Mouse (Mus musculus): ENCODE measurements around the gene Hdgf. TPM values are rescaled to one million over a fixed set of nuclear protein-coding genes. Genes with fewer than 3 reads are reported as not detected.
"Not testable (repeated sequence)": the region's sequence is repeated elsewhere in the genome, so short reads cannot be mapped to it uniquely, and the experiment has no call there.

Hdgf gene
- 106 and 147 TPM in 2 replicates for polyA plus RNA-seq (2015; fragmentation: Nextera tagmentation; extraction: Ambion mirVana)

GRCm38 (mm10) chr3:87905880-87906485 lies at the start of gene Hdgf:
TSS of gene Hdgf (plus strand) at chr3:87906321.
- 1% methylated on average over 44 of the region's 57 CpGs for WGBS
- Histone ChIP-seq H3K4me2 (peak within 1 kb of the TSS; percentile 97), H3K9ac (peak within 1 kb of the TSS; percentile 98), H3K36me3 (ENCODE audit: poor library complexity, severe bottlenecking) (no peaks in the 10 kb centered on the region), H3K4me1 (peaks cover 40% of the 10 kb centered on the region), H3K27ac (peak within 1 kb of the TSS; percentile 97), H3K4me3 (peak within 1 kb of the TSS; percentile 97), H3K27me3 (no peaks in the 10 kb centered on the region), H3K9me3 (replicated peaks) (no peaks in the 10 kb centered on the region)
- ATAC-seq, result peak; percentile 96

- no peak overlapping the region for H3K9ac ChIP-seq
- H3K27ac ChIP-seq, result no peak overlapping the region
- WGBS, result 92% methylated on average over 8 of the region's 8 CpGs
- H3K27me3 ChIP-seq, result no peaks in the 10 kb centered on the region
- no peak overlapping the region for H3K4me2 ChIP-seq
- peaks cover 13% of the 10 kb centered on the region for H3K4me1 ChIP-seq
- peaks cover 63% of the 10 kb centered on the region for H3K36me3 ChIP-seq (ENCODE audit: poor library complexity, severe bottlenecking)
- no peaks in the 10 kb centered on the region for H3K9me3 ChIP-seq (replicated peaks)
- H3K4me3 ChIP-seq, result no peak overlapping the region
- ATAC-seq, result no peak
Observed at GRCm38 (mm10) chr3:87857666-87858065, 48.5 kb upstream of the Hdgf start.

- H3K27ac ChIP-seq, result no peak overlapping the region
- no peaks in the 10 kb centered on the region for H3K27me3 ChIP-seq
- H3K9me3 ChIP-seq (replicated peaks), result no peaks in the 10 kb centered on the region
- peaks cover 80% of the 10 kb centered on the region for H3K36me3 ChIP-seq (ENCODE audit: poor library complexity, severe bottlenecking)
- H3K9ac ChIP-seq, result no peak overlapping the region
- no peak overlapping the region for H3K4me2 ChIP-seq
- peaks cover 7% of the 10 kb centered on the region for H3K4me1 ChIP-seq
- ATAC-seq, result peak; percentile 67
- no peak overlapping the region for H3K4me3 ChIP-seq
- 30% methylated on average over 3 of the region's 3 CpGs for WGBS
Observed at GRCm38 (mm10) chr3:87859813-87860212, 46.3 kb upstream of the Hdgf start.

- H3K27ac ChIP-seq; H3K4me3 ChIP-seq; H3K27me3 ChIP-seq; ATAC-seq; H3K9me3 ChIP-seq (replicated peaks); H3K4me1 ChIP-seq; H3K4me2 ChIP-seq; H3K9ac ChIP-seq: not testable (repeated sequence)
- H3K36me3 ChIP-seq (ENCODE audit: poor library complexity, severe bottlenecking), result peaks cover 89% of the 10 kb centered on the region
- WGBS, result 93% methylated on average over 4 of the region's 4 CpGs
Observed at GRCm38 (mm10) chr3:87864111-87864510, 42.0 kb upstream of the Hdgf start.

- H3K36me3 ChIP-seq (ENCODE audit: poor library complexity, severe bottlenecking), result peaks cover 42% of the 10 kb centered on the region
- H3K27ac ChIP-seq, result no peak overlapping the region
- H3K9ac ChIP-seq, result no peak overlapping the region
- no peaks in the 10 kb centered on the region for H3K27me3 ChIP-seq
- no peak for ATAC-seq
- H3K4me1 ChIP-seq, result peaks cover 3% of the 10 kb centered on the region
- 95% methylated on average over 4 of the region's 4 CpGs for WGBS
- H3K4me2 ChIP-seq, result no peak overlapping the region
- no peak overlapping the region for H3K4me3 ChIP-seq
- H3K9me3 ChIP-seq (replicated peaks), result no peaks in the 10 kb centered on the region
Observed at GRCm38 (mm10) chr3:87877730-87878129, 28.4 kb upstream of the Hdgf start.

GRCm38 (mm10) chr3:87884291-87884690 lies 21.8 kb upstream of the Hdgf start:
- 4% methylated on average over 3 of the region's 3 CpGs for WGBS
- Histone ChIP-seq H3K4me3 (peak overlapping the region; percentile 82), H3K9me3 (replicated peaks) (no peaks in the 10 kb centered on the region), H3K36me3 (ENCODE audit: poor library complexity, severe bottlenecking) (peaks cover 16% of the 10 kb centered on the region), H3K27me3 (no peaks in the 10 kb centered on the region), H3K4me2 (peak overlapping the region; percentile 95), H3K27ac (no peak overlapping the region), H3K4me1 (peaks cover 21% of the 10 kb centered on the region), H3K9ac (peak overlapping the region; percentile 92)
- no peak for ATAC-seq

- peaks cover 21% of the 10 kb centered on the region for H3K4me1 ChIP-seq
- peak overlapping the region; percentile 95 for H3K4me2 ChIP-seq
- peak overlapping the region; percentile 82 for H3K4me3 ChIP-seq
- peaks cover 15% of the 10 kb centered on the region for H3K36me3 ChIP-seq (ENCODE audit: poor library complexity, severe bottlenecking)
- peak; percentile 2; the same call in 1 of the 2 replicates for ATAC-seq
- no peaks in the 10 kb centered on the region for H3K9me3 ChIP-seq (replicated peaks)
- peak overlapping the region; percentile 92 for H3K9ac ChIP-seq
- no peaks in the 10 kb centered on the region for H3K27me3 ChIP-seq
- H3K27ac ChIP-seq, result peak overlapping the region; percentile 57
- WGBS, result 0% methylated on average over 19 of the region's 28 CpGs
Observed at GRCm38 (mm10) chr3:87884708-87885251, 21.3 kb upstream of the Hdgf start.

GRCm38 (mm10) chr3:87885281-87886003 lies 20.7 kb upstream of the Hdgf start, which contains the start of gene Prcc:
TSS of gene Prcc (minus strand) at chr3:87885608.
- Histone ChIP-seq H3K27ac (peak within 1 kb of the TSS; percentile 57), H3K4me1 (peaks cover 21% of the 10 kb centered on the region), H3K4me3 (peak within 1 kb of the TSS; percentile 82), H3K4me2 (peak within 1 kb of the TSS; percentile 95), H3K27me3 (no peaks in the 10 kb centered on the region), H3K9ac (peak within 1 kb of the TSS; percentile 92), H3K9me3 (replicated peaks) (no peaks in the 10 kb centered on the region), H3K36me3 (ENCODE audit: poor library complexity, severe bottlenecking) (peaks cover 8% of the 10 kb centered on the region)
- peak; percentile 99 for ATAC-seq
- 0% methylated on average over 33 of the region's 33 CpGs for WGBS

GRCm38 (mm10) chr3:87886004-87886365 lies 20.1 kb upstream of the Hdgf start:
- WGBS, result 12% methylated on average over 10 of the region's 10 CpGs

GRCm38 (mm10) chr3:87886416-87886815 lies 19.7 kb upstream of the Hdgf start:
- no peak for ATAC-seq
- H3K9me3 ChIP-seq (replicated peaks), result no peaks in the 10 kb centered on the region
- H3K36me3 ChIP-seq (ENCODE audit: poor library complexity, severe bottlenecking), result peaks cover 1% of the 10 kb centered on the region; the same call in 1 of the 2 replicates
- no peak overlapping the region; the same call in 1 of the 2 replicates for H3K27ac ChIP-seq
- H3K4me3 ChIP-seq, result peak overlapping the region; percentile 82
- H3K27me3 ChIP-seq, result no peaks in the 10 kb centered on the region
- peaks cover 21% of the 10 kb centered on the region for H3K4me1 ChIP-seq
- no peak overlapping the region for H3K9ac ChIP-seq
- 84% methylated on average over 6 of the region's 6 CpGs for WGBS
- peak overlapping the region; percentile 95 for H3K4me2 ChIP-seq

More at GRCm38 (mm10) chr3:87886004-87886365, 20.1 kb upstream of the Hdgf start:
- Histone ChIP-seq H3K27me3 (no peaks in the 10 kb centered on the region), H3K27ac (no peak overlapping the region; the same call in 1 of the 2 replicates), H3K36me3 (ENCODE audit: poor library complexity, severe bottlenecking) (peaks cover 4% of the 10 kb centered on the region; the same call in 1 of the 2 replicates), H3K9me3 (replicated peaks) (no peaks in the 10 kb centered on the region), H3K4me1 (peaks cover 21% of the 10 kb centered on the region), H3K4me3 (peak overlapping the region; percentile 82), H3K4me2 (peak overlapping the region; percentile 95), H3K9ac (no peak overlapping the region)
- peak; percentile 28; the same call in 1 of the 2 replicates for ATAC-seq

- H3K36me3 ChIP-seq (ENCODE audit: poor library complexity, severe bottlenecking); H3K9ac ChIP-seq; H3K4me2 ChIP-seq; H3K9me3 ChIP-seq (replicated peaks); H3K27me3 ChIP-seq; ATAC-seq; H3K27ac ChIP-seq; H3K4me3 ChIP-seq: not testable (repeated sequence)
- WGBS, result 86% methylated on average over 4 of the region's 4 CpGs
- H3K4me1 ChIP-seq, result peaks cover 20% of the 10 kb centered on the region
Observed at GRCm38 (mm10) chr3:87887400-87887799, 18.7 kb upstream of the Hdgf start.

- Histone ChIP-seq H3K4me2 (no peak overlapping the region), H3K9ac (no peak overlapping the region), H3K9me3 (replicated peaks) (no peaks in the 10 kb centered on the region), H3K36me3 (ENCODE audit: poor library complexity, severe bottlenecking) (no peaks in the 10 kb centered on the region), H3K27me3 (no peaks in the 10 kb centered on the region), H3K27ac (no peak overlapping the region), H3K4me1 (no peaks in the 10 kb centered on the region), H3K4me3 (no peak overlapping the region)
- ATAC-seq, result no peak
- WGBS, result 38% methylated on average over 3 of the region's 3 CpGs
Observed at GRCm38 (mm10) chr3:87891481-87891880, 14.6 kb upstream of the Hdgf start.
